Mouse (Mus musculus) heart, embryonic 16.5 days (tissue): Measurements from ENCODE around the gene Olfr1424. TPM values are rescaled to one million over a fixed set of nuclear protein-coding genes. Genes with fewer than 3 reads are reported as not detected.

Source experiments
- ATAC-seq: fragments of 200-750 bp; cut with Nextera tagmentation; replicated peaks from 2 replicates; pipeline ENCODE4 v1.8.0; 2017; ENCODE audit warnings: moderate number of reproducible peaks; ENCODE audit not compliant: insufficient read depth, low FRiP score; ENCODE audit errors: extremely low read depth
- H3K27ac ChIP-seq: fragments of 300-500 bp; sonication (generic); 2 replicates; pipeline ENCODE4 v1.5.1; 2014; ENCODE audit warnings: mild to moderate bottlenecking, low read length, control low read depth, moderate library complexity
- H3K27me3 ChIP-seq: fragments of 300-500 bp; sonication (generic); 2 replicates; pipeline ENCODE4 v1.6.1; 2014; ENCODE audit warnings: low read length, mixed read lengths; ENCODE audit not compliant: control insufficient read depth, insufficient read depth
- H3K36me3 ChIP-seq: fragments of 300-500 bp; sonication (generic); 2 replicates; pipeline ENCODE4 v1.6.1; 2014; ENCODE audit not compliant: control insufficient read depth, insufficient read depth
- H3K4me1 ChIP-seq: fragments of 300-500 bp; sonication (generic); 2 replicates; pipeline ENCODE4 v1.6.1; 2014; ENCODE audit warnings: low read length, mixed read lengths; ENCODE audit not compliant: control insufficient read depth, insufficient read depth
- H3K4me2 ChIP-seq: fragments of 300-500 bp; sonication (generic); 2 replicates; pipeline ENCODE4 v1.6.1; 2014; ENCODE audit warnings: low read depth, mild to moderate bottlenecking, control low read depth, low read length
- H3K4me3 ChIP-seq: fragments of 300-500 bp; sonication (generic); 2 replicates; pipeline ENCODE4 v1.5.1; 2014; ENCODE audit warnings: mild to moderate bottlenecking, control low read depth, low read length
- H3K9ac ChIP-seq: fragments of 300-500 bp; sonication (generic); 2 replicates; pipeline ENCODE4 v1.6.1; 2014; ENCODE audit warnings: low read length, control low read depth
- H3K9me3 ChIP-seq: fragments of 300-500 bp; sonication (generic); replicated peaks from 2 replicates; pipeline ENCODE4 v1.6.1; 2016; ENCODE audit warnings: low read length; ENCODE audit not compliant: control insufficient read depth
- WGBS: fragments of 180-500 bp; shearing (Covaris S2); extraction: QIAGEN DNeasy Blood & Tissue Kit; methylation state at CpG from one replicate; pipeline ENCODE4 v1.1.7; 2014; 5-methylcytosine and 5-hydroxymethylcytosine counted together
- polyA plus RNA-seq: library from polyadenylated mRNA; unstranded; fragments of >200 nt; fragmentation: Nextera tagmentation; extraction: Ambion mirVana; gene quantifications from 2 replicates; pipeline ENCODE4 v1.2.1, GENCODE M21; 2015

The Olfr1424 gene
- polyA plus RNA-seq, 1 experiment from 2014 or later: not detected

- Histone ChIP-seq H3K27ac (no peak overlapping the region), H3K4me2 (no peak overlapping the region), H3K4me1 (no peaks in the 10 kb centered on the region), H3K9me3 (no peaks in the 10 kb centered on the region), H3K4me3 (no peak overlapping the region), H3K27me3 (no peaks in the 10 kb centered on the region), H3K36me3 (no peaks in the 10 kb centered on the region), H3K9ac (no peak overlapping the region)
- ATAC-seq: no peak
These were observed 24.8 kb downstream of the Olfr1424 start for GRCm38 (mm10) chr19:12037727-12038126.

- no peak overlapping the region for H3K4me3 ChIP-seq
- no peaks in the 10 kb centered on the region for H3K9me3 ChIP-seq
- no peak overlapping the region for H3K27ac ChIP-seq
- no peaks in the 10 kb centered on the region for H3K36me3 ChIP-seq
- H3K27me3 ChIP-seq: no peaks in the 10 kb centered on the region
- no peak overlapping the region for H3K9ac ChIP-seq
- ATAC-seq: no peak
- no peak overlapping the region for H3K4me2 ChIP-seq
- 30% methylated on average over 2 of the region's 2 CpGs for WGBS
- no peaks in the 10 kb centered on the region for H3K4me1 ChIP-seq
These were observed 35.9 kb downstream of the Olfr1424 start for GRCm38 (mm10) chr19:12026606-12027005.

GRCm38 (mm10) chr19:12025333-12025732, 37.1 kb downstream of the Olfr1424 start:
- WGBS: 73% methylated on average over 3 of the region's 3 CpGs
- no peak for ATAC-seq
- Histone ChIP-seq H3K27me3 (no peaks in the 10 kb centered on the region), H3K4me1 (no peaks in the 10 kb centered on the region), H3K4me3 (no peak overlapping the region), H3K9me3 (no peaks in the 10 kb centered on the region), H3K36me3 (no peaks in the 10 kb centered on the region), H3K4me2 (no peak overlapping the region), H3K9ac (no peak overlapping the region), H3K27ac (no peak overlapping the region)

GRCm38 (mm10) chr19:12024149-12024548, 38.3 kb downstream of the Olfr1424 start:
- Histone ChIP-seq H3K27me3 (no peaks in the 10 kb centered on the region), H3K27ac (no peak overlapping the region), H3K4me3 (no peak overlapping the region), H3K4me1 (no peaks in the 10 kb centered on the region), H3K9me3 (no peaks in the 10 kb centered on the region), H3K36me3 (no peaks in the 10 kb centered on the region), H3K4me2 (no peak overlapping the region), H3K9ac (no peak overlapping the region)
- 76% methylated on average over 4 of the region's 4 CpGs for WGBS
- no peak for ATAC-seq

- H3K9me3 ChIP-seq: no peaks in the 10 kb centered on the region
- no peaks in the 10 kb centered on the region for H3K27me3 ChIP-seq
- H3K4me3 ChIP-seq: no peak overlapping the region
- 83% methylated on average over 4 of the region's 4 CpGs for WGBS
- no peak overlapping the region for H3K27ac ChIP-seq
- no peaks in the 10 kb centered on the region for H3K36me3 ChIP-seq
- 0 out of 2 replicates have a peak, but pooled peaks cover 3% of the 10 kb centered on the region for H3K4me1 ChIP-seq
- no peak overlapping the region for H3K4me2 ChIP-seq
- no peak for ATAC-seq
- H3K9ac ChIP-seq: no peak overlapping the region
These were observed 46.3 kb downstream of the Olfr1424 start for GRCm38 (mm10) chr19:12016192-12016591.

- no peaks in the 10 kb centered on the region for H3K36me3 ChIP-seq
- no peak overlapping the region for H3K4me3 ChIP-seq
- H3K4me2 ChIP-seq: no peak overlapping the region
- ATAC-seq: no peak
- 70% methylated on average over 8 of the region's 8 CpGs for WGBS
- H3K9ac ChIP-seq: no peak overlapping the region
- 0 out of 2 replicates have a peak, but pooled peaks cover 3% of the 10 kb centered on the region for H3K4me1 ChIP-seq
- no peaks in the 10 kb centered on the region for H3K27me3 ChIP-seq
- no peaks in the 10 kb centered on the region for H3K9me3 ChIP-seq
- H3K27ac ChIP-seq: no peak overlapping the region
These were observed 46.8 kb downstream of the Olfr1424 start for GRCm38 (mm10) chr19:12015708-12016107.

GRCm38 (mm10) chr19:12013228-12013627, 49.3 kb downstream of the Olfr1424 start:
- under 1% methylated on average over 12 of the region's 12 CpGs for WGBS
- 0 out of 2 replicates have a peak, but pooled peaks cover 3% of the 10 kb centered on the region for H3K4me1 ChIP-seq
- H3K4me3 ChIP-seq: peak overlapping the region; percentile 69
- peak overlapping the region; percentile 66 for H3K9ac ChIP-seq
- peak overlapping the region; percentile 20; the same call in 1 of the 2 replicates for H3K27ac ChIP-seq
- H3K9me3 ChIP-seq: no peaks in the 10 kb centered on the region
- H3K4me2 ChIP-seq: peak overlapping the region; percentile 77
- ATAC-seq: no peak
- no peaks in the 10 kb centered on the region for H3K27me3 ChIP-seq
- no peaks in the 10 kb centered on the region for H3K36me3 ChIP-seq

- Histone ChIP-seq H3K9me3 (no peaks in the 10 kb centered on the region), H3K27me3 (no peaks in the 10 kb centered on the region), H3K36me3 (no peaks in the 10 kb centered on the region), H3K4me1 (0 out of 2 replicates have a peak, but pooled peaks cover 3% of the 10 kb centered on the region), H3K4me3 (peak overlapping the region; percentile 69), H3K27ac (peak overlapping the region; percentile 22; the same call in 1 of the 2 replicates), H3K4me2 (peak overlapping the region; percentile 77), H3K9ac (peak overlapping the region; percentile 66)
- under 1% methylated on average over 10 of the region's 10 CpGs for WGBS
- no peak for ATAC-seq
These were observed 49.9 kb downstream of the Olfr1424 start for GRCm38 (mm10) chr19:12012615-12013014.

- Histone ChIP-seq H3K9ac (peak overlapping the region; percentile 71), H3K4me1 (peaks cover 9% of the 10 kb centered on the region), H3K4me3 (peak overlapping the region; percentile 69), H3K27me3 (no peaks in the 10 kb centered on the region), H3K27ac (peak overlapping the region; percentile 75), H3K4me2 (peak overlapping the region; percentile 77), H3K9me3 (no peaks in the 10 kb centered on the region), H3K36me3 (no peaks in the 10 kb centered on the region)
- WGBS: under 1% methylated on average over 49 of the region's 49 CpGs
- ATAC-seq: peak; percentile 81
These were observed 50.6 kb downstream of the Olfr1424 start for GRCm38 (mm10) chr19:12011560-12012556.
